Mouse (Mus musculus): Measurements from ENCODE around the gene Mettl23.
"Not testable (repeated sequence)": the region's sequence is repeated elsewhere in the genome, so short reads cannot be mapped to it uniquely, and the experiment has no call there.

The Mettl23 gene

DNA sequence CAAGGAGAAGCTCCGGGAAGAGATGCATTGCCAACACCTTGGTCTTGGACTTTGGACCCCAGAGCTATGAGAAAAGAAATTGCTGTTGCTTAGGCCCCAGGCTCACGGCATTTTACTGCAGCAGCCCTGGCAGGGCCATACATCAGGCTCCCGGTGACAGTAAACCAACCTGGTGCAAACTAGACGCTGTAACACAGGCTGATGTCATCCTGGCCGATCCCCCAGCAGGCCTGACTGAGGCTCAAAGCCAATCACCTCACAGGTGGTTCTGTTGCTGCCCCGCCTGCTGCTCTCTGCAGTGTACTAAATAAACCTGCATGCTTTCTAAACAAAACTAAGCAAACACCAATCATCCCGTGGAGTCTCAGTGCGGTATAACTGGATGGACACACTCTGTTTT is 24.4 kb upstream of the Mettl23 start:
- DNase-seq (ENCODE audit: low spot score): no peak

DNA sequence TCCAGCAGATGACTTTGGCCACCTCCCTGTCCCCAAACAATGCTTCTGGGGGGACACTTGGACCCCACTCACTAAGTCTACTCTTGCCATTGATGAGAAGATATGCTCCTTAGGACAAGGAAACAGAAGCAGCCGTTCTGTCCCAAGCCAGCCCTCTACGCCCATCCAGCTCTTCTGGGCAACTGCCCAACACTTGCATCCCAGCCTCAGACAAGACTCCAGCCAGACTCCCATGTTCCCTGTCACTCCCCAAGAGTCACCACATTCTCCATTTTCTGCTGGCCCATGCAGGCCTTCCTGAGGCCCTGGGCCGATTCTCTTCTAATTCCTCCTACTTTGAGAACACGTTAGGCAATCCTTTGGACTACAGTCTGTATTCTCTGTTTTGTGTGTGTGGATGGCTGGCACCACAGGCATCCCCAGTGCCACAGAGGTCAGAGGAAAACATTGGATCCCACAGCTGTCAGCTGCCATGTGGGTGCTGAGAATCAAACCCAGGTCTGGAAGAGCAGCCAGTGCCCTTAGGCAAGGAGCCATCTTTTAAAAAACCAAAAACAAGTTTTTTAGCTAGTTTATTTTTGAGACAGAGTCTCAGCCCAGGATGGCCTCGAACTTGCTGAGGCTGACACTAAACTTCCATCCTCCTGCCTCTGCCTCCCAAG is 23.0 kb upstream of the Mettl23 start:
- no peak for DNase-seq (ENCODE audit: low spot score)

DNA sequence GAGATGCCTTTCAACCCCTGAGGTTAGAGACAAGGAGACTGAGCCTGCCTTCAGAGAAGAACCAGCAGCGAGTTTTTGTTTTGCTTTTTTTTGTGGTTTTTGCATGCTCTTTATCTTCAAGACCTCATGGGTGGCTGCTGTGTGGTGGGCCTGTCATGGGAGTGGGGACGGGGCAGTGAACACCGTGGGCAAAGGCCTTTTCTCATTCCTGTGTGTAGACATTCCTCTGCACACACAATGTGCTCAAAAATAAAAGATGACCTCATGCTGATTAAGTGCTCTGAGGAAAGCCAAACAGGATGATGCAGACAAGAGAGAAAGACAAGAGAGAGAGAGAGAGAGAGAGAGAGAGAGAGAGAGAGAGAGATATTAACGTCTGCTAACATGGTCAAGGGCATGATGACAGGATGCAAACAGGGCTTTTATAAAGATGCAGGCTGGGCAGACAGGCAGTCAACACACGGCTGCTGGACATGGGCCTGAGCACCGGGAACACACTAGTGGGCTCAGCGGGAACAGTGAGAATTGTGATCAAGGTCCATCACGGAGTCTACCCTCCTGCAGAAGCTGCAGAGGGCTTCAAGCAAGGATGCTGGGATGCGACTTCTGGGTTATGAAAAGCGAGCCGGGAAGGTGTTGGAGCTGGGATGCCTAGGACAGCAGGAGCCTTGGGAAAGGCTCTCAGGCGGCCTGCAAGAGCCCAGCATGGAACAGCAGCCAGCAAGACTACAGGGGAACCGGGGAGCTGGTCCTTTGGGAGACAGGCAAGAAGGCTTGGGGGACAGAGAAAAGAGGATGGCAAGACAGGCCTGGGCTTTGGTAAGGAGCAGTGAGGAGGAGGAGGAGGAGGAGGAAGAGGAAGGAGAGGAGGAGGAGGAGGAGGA is 21.8 kb upstream of the Mettl23 start:
- no peak for DNase-seq (ENCODE audit: low spot score)

DNA sequence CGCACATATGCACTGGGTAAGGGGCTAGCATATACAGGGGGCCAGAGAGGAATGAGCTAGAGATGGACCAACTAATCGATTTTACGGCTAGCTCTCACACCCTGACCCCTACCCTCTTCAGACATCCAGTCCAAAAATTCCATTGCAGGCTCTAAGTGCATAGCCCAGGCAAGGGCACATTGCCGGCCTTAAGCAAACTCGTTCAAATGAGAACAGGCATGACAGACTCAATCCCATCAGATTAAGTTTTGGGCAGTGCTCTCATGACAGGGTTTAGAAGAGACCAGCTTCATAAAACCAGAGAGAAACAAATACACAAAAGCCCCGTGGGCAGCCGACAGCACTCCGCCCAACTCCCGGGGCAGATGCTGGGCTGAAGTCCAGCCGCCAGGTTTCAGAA is 20.9 kb upstream of the Mettl23 start:
- DNase-seq (ENCODE audit: low spot score): no peak

DNA sequence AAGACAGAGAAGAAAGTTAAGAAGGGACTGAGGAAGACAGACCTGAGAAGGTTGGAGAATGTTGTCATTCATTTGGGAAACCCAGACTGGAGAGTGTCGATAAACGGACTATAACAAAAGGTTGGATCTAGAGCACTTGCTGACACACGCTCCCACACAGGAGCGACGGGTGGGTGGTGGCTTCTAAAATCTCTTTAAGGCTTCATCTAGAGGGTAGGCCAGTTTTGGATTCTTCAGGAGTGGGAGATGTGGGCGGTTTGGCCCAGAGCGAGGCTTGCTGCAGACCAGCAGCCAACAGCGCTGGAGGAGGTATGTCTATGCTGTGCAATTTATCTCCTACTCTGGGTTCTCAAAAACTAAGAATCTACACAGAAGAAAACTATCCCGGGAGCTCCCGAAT is 20.5 kb upstream of the Mettl23 start:
- no peak for DNase-seq (ENCODE audit: low spot score)

DNA sequence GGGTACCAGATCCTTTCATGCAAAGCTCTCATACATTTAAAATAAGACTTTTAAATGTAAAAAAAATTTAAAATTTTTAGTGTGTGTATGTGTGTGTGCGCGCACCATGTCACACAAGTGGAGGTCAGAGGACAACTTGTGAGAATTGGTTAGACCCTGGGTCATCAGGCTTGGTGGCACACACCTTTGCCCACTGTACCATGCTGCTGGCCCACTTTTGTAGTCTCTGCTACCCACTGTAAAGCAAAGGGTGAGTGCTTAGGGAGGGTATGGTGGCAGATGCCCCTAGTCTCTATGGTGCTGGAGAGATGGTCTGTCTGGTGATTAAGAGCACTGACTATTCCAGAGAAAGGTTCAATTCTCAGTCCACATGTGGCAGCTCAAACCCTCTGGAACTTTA is 19.8 kb upstream of the Mettl23 start:
- no peak for DNase-seq (ENCODE audit: low spot score)

DNA sequence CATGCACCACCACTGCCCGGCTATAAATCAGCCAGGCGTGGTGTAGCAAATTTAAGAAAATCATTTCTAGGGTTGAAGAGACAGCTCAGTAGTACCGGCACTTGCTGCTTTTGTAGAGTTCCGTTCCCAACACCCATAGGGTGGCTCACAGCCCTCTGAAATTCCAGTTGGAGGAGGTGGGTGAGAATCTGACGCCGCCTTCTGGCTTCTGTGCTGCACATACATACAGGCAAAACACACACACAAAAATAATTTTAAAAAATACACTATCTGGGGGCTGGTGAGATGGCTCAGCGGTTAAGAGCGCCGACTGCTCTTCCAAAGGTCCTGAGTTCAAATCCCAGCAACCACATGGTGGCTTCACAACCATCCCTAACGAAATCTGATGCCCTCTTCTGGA is 19.2 kb upstream of the Mettl23 start:
- not testable (repeated sequence) for DNase-seq (ENCODE audit: low spot score)

DNA sequence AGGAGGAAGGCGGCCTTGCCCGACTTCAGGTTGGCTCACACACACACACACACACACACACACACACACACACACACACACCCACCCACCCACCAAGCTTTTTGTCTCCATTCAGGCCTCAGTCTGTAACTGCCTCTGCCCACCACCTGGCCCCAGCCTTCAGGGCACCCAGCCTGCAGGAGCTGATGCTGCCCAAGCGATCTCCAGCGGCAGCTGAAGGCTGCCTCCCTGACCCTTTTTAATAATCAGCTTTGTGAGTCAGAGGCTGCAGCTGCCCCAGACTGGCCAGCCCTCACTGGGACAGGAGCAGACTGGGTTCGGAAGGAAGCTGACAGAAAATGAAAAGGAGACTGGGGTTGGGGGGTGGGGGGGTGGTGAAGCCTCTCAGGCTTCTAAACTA is 17.8 kb upstream of the Mettl23 start:
- no peak for DNase-seq (ENCODE audit: low spot score)

DNA sequence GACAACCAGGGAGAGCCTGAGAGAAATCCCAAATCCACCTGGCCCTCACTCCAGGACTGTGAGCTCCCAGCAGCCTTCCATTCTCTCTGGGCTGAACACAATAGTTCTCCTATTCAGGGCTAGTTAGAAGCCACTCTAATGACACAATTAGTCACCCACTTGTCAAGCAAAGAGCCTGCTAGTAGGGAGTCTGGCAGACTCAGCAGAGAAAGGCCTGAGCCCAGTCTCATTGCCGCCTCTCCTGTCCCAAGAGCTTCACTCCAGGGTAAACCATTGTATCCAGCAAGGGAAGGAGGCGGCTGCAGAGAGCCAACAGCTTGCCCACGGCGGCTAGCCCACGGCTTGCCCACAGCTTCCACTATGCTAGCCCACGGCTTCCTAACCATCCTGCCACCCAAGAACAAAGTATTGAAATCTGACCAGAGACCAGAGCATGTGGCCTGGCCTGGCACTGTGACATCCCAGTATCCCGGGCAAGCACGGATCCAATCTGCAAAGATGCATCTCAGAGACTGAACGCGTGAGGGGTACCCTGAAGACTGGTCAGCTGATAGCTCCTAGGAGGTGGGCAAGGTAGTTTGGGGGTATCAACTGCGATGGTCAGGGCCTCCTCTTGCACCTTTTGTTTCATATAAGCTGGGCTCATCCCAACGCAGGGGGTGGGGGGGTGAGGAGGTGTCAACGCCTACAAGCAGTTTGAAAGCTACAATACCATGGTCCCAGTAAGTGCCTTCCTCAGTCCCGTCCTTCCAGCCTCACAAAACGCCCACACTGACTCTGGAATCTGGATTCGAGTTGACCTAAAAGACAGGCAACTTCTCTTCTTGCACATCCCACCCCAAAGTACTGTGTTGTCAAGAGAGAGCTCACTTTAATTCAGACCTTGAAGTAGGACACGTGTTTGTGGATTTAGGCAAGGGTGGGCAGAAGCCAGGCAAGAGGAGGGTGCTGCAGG is 16.3 kb upstream of the Mettl23 start:
- DNase-seq (ENCODE audit: low spot score): no peak

DNA sequence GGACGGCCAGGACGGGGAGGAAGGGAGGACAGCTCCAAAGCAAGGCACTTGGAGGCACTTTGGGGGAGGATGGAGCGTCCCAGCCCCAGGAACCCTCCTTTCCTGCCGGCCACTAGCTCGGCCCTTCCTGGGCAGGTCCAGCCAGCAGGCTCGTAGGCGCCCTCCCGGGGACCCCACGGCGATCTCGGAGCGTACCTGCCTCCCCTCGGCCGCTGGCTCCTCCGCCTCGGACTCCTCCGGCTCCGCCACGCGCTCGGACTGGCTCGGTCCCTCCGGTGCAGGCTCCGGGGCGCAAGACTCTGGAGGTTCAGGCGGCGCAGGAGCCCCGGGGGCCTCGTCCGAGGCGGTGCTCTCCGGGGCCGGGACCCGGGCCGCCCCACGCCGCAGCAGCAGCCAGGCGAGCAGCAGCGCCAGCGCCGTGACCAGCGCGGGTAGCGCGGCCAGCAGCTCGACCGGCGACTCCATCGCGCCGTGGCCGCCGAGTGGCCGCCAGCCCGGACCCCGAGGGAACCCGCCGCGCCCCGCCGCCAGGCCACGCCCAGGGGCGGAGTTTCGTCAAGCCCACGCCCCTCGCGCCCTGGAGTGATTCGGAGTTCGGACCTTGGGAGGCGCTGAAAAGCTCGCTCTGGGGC is 15.4 kb upstream of the Mettl23 start, which contains the start of gene Mxra7:
Gene Mxra7, minus strand, starts transcription at position 513 of the 632 bp plus-strand sequence.
- DNase-seq (ENCODE audit: low spot score): no peak

DNA sequence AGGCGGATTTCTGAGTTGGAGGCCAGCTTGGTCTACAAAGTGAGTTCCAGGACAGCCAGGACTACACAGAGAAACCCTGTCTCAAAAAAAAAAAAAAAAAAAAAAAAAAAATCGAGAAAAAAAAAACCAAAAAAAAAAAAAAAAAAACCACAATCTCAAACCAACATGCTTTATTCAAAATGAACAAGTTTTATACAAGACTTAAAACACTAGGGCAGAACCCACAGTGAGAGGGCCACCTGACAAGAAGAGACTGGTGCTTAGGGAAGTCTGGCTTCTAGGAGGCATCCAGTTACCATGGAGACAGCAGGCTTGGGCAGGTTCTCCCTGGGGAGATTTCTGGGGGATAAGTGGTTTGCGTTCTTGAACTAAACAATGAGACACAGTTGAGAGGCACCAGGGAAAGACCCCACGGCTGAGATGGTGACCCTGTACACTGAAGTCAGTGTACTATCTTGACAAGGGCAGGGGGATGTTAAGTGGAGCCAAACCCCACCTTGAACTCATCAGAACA is 10.8 kb upstream of the Mettl23 start:
- DNase-seq (ENCODE audit: low spot score): no peak

DNA sequence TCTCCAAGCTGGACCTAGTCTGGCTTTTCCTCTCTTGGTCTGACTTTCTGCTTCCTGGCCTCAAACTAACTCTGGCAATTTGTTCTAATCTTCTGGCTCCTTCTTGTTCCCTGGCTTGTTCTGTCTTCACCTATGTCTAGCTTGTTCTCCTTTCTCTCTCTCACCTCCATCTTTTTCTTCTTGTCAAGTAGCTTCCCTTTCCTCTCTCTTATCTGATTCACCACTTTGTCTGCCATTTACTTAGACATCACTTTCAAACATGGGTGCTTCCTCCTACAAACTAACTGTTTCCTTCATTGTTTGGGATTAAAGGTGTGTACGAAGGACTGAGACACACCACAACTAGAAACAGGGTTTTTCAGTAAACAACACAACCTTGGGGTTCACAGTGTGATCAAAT is 8.1 kb upstream of the Mettl23 start:
- no peak for DNase-seq (ENCODE audit: low spot score)

DNA sequence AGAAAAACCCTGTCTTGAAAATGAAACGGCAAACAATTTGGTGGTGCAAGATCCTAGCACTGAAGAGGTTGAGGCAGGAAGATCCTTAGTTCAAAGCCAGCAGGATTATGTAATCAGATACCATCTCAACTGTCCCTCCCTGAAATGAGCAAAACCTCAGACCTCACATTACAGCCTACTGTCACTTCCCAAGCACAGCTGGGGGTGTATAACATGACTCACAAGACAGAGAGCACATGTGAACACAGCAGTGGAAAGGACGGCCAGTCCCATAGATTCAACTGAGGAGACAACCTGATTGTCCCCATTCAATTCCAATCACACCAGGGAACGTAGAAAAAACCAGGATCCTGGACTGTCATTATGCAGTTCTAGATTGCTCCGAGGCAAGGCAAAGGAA is 6.8 kb upstream of the Mettl23 start:
- DNase-seq (ENCODE audit: low spot score): no peak

DNA sequence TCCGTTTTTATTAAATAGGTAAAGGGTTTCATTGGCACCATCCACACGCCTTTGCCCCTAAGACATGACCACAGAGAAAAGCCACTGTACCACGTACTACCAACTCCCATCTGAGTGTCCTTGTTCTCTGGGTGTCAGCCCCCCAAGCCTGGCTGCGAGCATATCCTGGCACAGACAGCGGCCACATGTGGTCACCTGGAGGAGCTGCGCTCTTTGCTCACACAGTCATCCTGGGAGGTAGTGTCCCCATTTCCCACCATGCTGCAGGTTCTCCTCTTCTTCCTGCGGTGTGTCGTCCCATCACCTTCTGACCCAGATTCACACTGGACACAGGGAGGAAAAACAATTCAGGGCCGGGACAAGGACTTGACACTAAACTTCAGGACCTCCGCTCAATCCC is 5.6 kb upstream of the Mettl23 start:
- DNase-seq (ENCODE audit: low spot score): no peak

DNA sequence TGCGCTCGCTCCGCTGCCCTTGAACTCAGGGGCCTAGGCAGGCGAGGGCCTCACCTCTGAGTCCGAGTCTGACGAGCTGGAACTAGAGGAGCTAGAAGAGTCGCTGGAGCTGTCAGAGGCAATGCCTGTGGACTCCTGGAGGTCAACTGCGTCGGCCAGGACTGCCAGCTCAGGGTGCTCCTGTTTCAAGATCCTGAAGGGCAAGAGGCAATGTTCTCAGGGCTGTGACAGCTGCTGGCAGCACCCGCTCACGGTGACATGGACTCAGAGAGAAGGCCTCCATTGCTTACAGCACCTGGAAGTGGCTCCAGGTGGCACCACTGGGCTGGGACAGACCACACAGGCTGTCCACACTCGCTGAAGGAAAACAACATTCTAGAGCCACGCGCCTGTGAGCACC is 4.1 kb upstream of the Mettl23 start:
- no peak for DNase-seq (ENCODE audit: low spot score)

DNA sequence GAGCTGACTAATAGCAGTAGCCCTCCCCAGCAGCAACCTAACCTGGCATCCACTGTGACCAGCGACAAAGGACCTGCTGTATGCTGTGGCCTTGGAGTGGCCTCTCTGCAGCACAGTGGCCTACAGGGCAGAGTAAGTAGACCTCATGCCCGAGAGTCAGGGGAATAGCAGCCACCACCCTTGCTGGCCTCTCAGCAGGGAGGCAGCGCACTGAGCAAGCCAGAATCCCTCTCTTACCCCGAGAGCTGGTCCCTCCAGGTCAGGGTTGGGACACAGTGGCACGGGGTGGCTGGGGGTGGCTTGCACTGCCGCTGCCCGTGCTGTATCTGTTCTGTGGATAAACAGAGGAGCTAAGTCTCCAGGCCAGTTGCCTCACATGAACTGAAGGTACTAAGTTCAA is 3.5 kb upstream of the Mettl23 start:
- no peak for DNase-seq (ENCODE audit: low spot score)

DNA sequence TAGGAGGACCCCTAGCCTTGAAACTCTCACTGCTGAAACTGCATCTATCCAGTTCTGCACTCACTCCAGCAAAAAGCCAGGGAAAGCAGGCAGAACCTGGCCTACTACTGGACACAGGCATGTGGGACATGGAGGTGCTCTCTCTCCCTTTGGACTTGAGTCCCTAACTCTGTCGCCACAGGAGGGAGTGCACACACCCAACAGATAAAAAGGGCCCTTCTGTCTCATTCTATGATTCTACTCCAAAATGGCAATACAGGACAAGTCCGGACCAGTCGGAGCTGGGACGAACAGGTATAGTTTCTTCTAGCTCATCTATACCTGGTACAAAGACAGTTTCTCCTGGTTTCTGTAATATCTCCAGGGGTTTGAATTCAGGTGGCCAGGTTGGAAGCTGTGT is 2.3 kb upstream of the Mettl23 start:
- DNase-seq (ENCODE audit: low spot score): no peak

DNA sequence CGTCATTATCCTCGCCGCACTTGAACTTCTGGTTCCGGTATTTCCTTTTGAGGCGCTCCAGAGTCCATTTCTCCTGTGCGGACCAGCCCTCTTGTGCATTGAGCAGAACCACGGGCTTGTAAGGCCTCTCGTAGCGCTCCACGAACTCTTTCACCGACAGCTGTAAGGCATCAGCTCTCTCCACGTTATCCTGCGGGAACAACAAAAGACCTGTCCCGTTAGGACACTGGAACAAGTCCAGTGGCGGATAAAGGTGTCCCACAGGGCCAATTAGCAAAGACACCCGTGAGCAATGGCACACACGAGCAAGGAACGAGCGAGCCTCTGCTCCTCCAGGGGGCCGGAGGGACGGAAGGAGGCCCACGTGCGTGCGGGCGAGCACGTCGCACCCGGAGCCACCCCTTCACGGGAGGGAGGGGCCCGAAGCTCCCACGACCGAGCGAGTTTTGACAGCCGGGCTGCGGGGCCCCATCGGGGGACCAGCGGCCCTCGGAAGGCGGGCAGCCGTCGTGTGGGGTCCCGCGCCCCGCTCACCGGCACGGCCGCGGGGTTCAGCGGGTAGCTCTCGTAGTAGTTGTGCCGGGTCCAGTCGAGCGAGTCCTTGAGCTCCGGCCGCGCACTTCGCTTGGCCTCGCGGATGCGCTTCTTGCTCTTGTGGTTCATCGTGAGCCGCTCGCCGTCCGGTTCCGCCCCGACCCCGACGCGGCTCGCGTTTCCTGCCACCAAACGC is 382 bp upstream of the Mettl23 start:
- peak; percentile 54 for DNase-seq (ENCODE audit: low spot score)

DNA sequence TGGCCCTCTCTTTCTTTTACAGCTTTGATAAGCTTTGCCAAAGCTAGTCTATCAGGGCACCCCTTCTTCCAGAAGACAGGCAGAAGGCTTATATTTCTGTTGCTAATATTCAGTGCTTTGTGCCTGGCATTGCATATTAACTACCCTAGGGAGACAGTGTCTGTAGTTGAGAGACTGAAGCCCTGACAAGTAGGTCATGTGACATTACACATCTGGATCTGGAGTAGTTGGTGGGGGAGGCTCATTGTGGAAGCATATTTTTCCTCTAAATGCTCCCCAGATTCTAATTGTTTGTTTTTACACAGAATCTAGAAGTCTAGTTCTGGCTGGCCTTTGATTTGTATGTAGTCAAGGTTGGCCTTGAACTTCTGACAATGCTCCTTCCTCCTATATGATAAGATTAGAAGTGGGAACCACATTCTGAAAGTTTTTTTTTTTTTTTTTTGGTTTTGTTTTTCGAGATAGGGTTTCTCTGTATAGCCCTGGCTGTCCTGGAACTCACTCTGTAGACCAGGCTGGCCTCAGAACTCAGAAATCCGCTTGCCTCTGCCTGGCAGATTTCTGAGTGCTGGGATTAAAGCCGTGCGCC is 3.6 kb downstream of the Mettl23 start:
- DNase-seq (ENCODE audit: low spot score): no peak

DNA sequence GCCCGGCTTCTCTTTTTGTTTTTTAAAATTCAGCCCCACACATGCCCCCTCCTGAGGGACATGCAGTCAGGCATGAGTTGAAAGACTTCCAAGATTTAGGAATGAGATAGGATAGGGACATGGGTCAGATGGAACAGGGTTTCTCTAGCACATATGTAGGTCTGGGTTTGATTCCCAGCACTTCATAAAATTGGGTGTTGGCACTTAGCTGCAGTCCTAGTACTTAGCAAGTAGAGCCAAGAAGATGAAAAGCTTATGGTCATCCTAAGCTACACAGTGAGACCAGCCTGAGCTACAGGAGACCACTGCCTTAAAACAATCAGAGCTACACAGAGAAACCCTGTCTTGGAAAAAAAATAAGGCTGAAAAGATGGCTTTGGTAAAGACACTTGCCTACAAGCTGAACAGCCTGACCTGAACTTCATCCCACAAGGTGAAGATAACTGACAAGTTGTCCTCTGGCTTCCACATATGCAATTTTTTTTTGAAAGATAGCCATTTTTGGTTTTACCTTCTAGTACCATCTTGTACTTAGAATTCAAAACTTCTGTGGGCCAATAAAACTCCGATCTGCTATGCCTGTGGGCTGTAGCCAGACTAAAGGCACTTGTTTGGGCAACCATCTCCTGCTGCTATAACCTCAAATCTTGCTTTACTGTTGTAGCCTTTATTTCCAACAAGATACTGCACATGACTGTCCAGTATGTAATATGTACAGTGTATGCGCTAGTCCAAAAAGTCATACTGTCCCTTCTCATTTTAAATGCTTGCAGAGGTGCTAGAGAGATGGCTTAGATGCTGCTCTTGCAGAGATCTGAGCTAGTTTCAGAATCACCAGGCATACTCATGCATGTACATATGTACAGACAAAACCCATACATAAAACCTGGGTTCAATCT is 4.4 kb downstream of the Mettl23 start:
- DNase-seq (ENCODE audit: low spot score): no peak

Data from c-Kit-positive CD71-positive TER-119-positive erythroid progenitor cells, embryonic 14.5 days (primary cell).